Mouse (Mus musculus): ENCODE data around the gene Frem1. TPM values are rescaled to one million over a fixed set of nuclear protein-coding genes. Genes with fewer than 3 reads are reported as not detected.
A peak's percentile ranks its signal among the peaks of the same experiment; 100 is the strongest.

The Frem1 gene
- total and polyA plus RNA-seq, 3 experiments, result not detected

- Histone ChIP-seq H3K4me3 (replicated peaks in 1 of 3; ENCODE audit: low read depth in 2 of 3, low read length in 2 of 3, poor library complexity in 1 of 3) (no peak overlapping the region), H3K79me2 (replicated peaks; ENCODE audit: control insufficient read depth, extremely low read depth, insufficient read depth, poor library complexity, severe bottlenecking) (no peaks in the 10 kb centered on the region; the same call in 1 of the 2 replicates), H3K4me1 (ENCODE audit: control insufficient read depth in 1 of 2, insufficient read depth in 2 of 2) (no peaks in the 10 kb centered on the region; a peak in 1 of 4 replicates), H3K9me3 (replicated peaks; ENCODE audit: low read length) (no peaks in the 10 kb centered on the region), H3K27me3 (replicated peaks) (no peaks in the 10 kb centered on the region), H3K27ac (ENCODE audit: insufficient read depth, low read depth) (no peak overlapping the region), H3K4me2 (ENCODE audit: insufficient read depth, low read depth, poor library complexity, severe bottlenecking) (peak overlapping the region; percentile 39; the same call in 1 of the 2 replicates), H3K9ac (ENCODE audit: insufficient read depth, low read depth) (no peak overlapping the region), H3K36me3 (replicated peaks in 1 of 2; ENCODE audit: control insufficient read depth in 1 of 2, insufficient read depth in 1 of 2, low read length in 1 of 2) (no peaks in the 10 kb centered on the region)
- TF ChIP-seq RAD21 (IDR thresholded peaks at IDR 0.05; ENCODE audit: low read depth, low read length) (no peak), MYC (IDR thresholded peaks at IDR 0.05; ENCODE audit: low read depth, low read length) (no peak), RCOR1 (conservative IDR thresholded peaks at IDR 0.05; ENCODE audit: low read depth, low read length) (no peak), MEF2A (IDR thresholded peaks at IDR 0.05; ENCODE audit: borderline replicate concordance, low read depth, low read length) (no peak), ZKSCAN1 (IDR thresholded peaks at IDR 0.05; ENCODE audit: borderline replicate concordance, low read depth, low read length) (no peak), E2F4 (IDR thresholded peaks at IDR 0.05; ENCODE audit: insufficient replicate concordance, low read depth, low read length) (no peak), SIN3A (IDR thresholded peaks at IDR 0.05; ENCODE audit: low read length) (no peak), GABPA (IDR thresholded peaks at IDR 0.05; ENCODE audit: insufficient replicate concordance, low read depth, low read length) (no peak), HCFC1 (IDR thresholded peaks at IDR 0.05; ENCODE audit: low read depth, low read length) (no peak), ZC3H11A (IDR thresholded peaks at IDR 0.05; ENCODE audit: low read depth, low read length) (no peak), CTCF (conservative IDR thresholded peaks at IDR 0.05 in 1 of 2, IDR thresholded peaks at IDR 0.05 in 1 of 2; ENCODE audit: low read depth in 2 of 2, low read length in 2 of 2) (no peak), CHD2 (IDR thresholded peaks at IDR 0.05; ENCODE audit: low read length) (no peak), TCF12 (IDR thresholded peaks at IDR 0.05; ENCODE audit: low read depth, low read length) (no peak), ZMIZ1 (IDR thresholded peaks at IDR 0.05; ENCODE audit: low read depth, low read length) (no peak), USF2 (conservative IDR thresholded peaks at IDR 0.05; ENCODE audit: low read depth, low read length) (no peak), ELF1 (IDR thresholded peaks at IDR 0.05; ENCODE audit: low read depth, low read length) (no peak), CHD1 (IDR thresholded peaks at IDR 0.05; ENCODE audit: low read depth, low read length) (no peak)
- in situ Hi-C loops (cut with MboI; ENCODE audit: low pct_ligation_motif_present, low pct_unique_long_range_greater_than_20kb, low sequenced_read_pairs), result loop anchor here (25.0 kb wide), 1 partner anchor 1378 kb away; no protein-coding TSS in a partner anchor
- dilution Hi-C loops (cut with MboI; ENCODE audit: extremely low pct_ligation_motif_present, extremely low pct_unique_long_range_greater_than_20kb, low sequenced_read_pairs), result no loop called here
- no peak for DNase-seq (ENCODE audit: extremely low read depth)
Measured at GRCm38 (mm10) chr4:82940248-82940647, 111.9 kb downstream of the Frem1 start.

- in situ Hi-C loops (cut with MboI; ENCODE audit: low pct_ligation_motif_present, low pct_unique_long_range_greater_than_20kb, low sequenced_read_pairs) (loop anchor here (25.0 kb wide), 1 partner anchor 1372 kb away; no protein-coding TSS in a partner anchor), dilution Hi-C loops (cut with MboI; ENCODE audit: extremely low pct_ligation_motif_present, extremely low pct_unique_long_range_greater_than_20kb, low sequenced_read_pairs) (no loop called here)
- DNase-seq (ENCODE audit: extremely low read depth), result peak; percentile 70
- peak overlapping the region in 1 of 3 experiments; percentile 49 for H3K4me3 ChIP-seq (replicated peaks in 1 of 3; ENCODE audit: low read depth in 2 of 3, low read length in 2 of 3, poor library complexity in 1 of 3)
- no peaks in the 10 kb centered on the region for H3K36me3 ChIP-seq (replicated peaks in 1 of 2; ENCODE audit: control insufficient read depth in 1 of 2, insufficient read depth in 1 of 2, low read length in 1 of 2)
- no peaks in the 10 kb centered on the region for H3K27me3 ChIP-seq (replicated peaks)
- no peaks in the 10 kb centered on the region; a peak in 1 of 4 replicates for H3K4me1 ChIP-seq (ENCODE audit: control insufficient read depth in 1 of 2, insufficient read depth in 2 of 2)
- H3K27ac ChIP-seq (ENCODE audit: insufficient read depth, low read depth), result no peak overlapping the region
- TF ChIP-seq E2F4 (IDR thresholded peaks at IDR 0.05; ENCODE audit: insufficient replicate concordance, low read depth, low read length) (no peak), SIN3A (IDR thresholded peaks at IDR 0.05; ENCODE audit: low read length) (no peak), BHLHE40 (IDR thresholded peaks at IDR 0.05; ENCODE audit: low read depth, low read length) (no peak), RAD21 (IDR thresholded peaks at IDR 0.05; ENCODE audit: low read depth, low read length) (peak; percentile 78), SMC3 (IDR thresholded peaks at IDR 0.05; ENCODE audit: low read depth, low read length) (peak; percentile 47), CTCF (conservative IDR thresholded peaks at IDR 0.05 in 1 of 2, IDR thresholded peaks at IDR 0.05 in 1 of 2; ENCODE audit: low read depth in 2 of 2, low read length in 2 of 2) (peak in 1 of 2 experiments; percentile 77; a peak in 2 of 4 replicates)
- no peak overlapping the region; the same call in 1 of the 2 replicates for H3K9ac ChIP-seq (ENCODE audit: insufficient read depth, low read depth)
- no peaks in the 10 kb centered on the region for H3K9me3 ChIP-seq (replicated peaks; ENCODE audit: low read length)
- H3K79me2 ChIP-seq (replicated peaks; ENCODE audit: control insufficient read depth, extremely low read depth, insufficient read depth, poor library complexity, severe bottlenecking), result no peaks in the 10 kb centered on the region; the same call in 1 of the 2 replicates
- peak overlapping the region; percentile 56; the same call in 1 of the 2 replicates for H3K4me2 ChIP-seq (ENCODE audit: insufficient read depth, low read depth, poor library complexity, severe bottlenecking)
Measured at GRCm38 (mm10) chr4:82934308-82934707, 117.8 kb downstream of the Frem1 start.

All from CH12.LX (cell line).